Mouse (Mus musculus) cerebellum, postnatal 10 days (tissue): ENCODE data around the gene Tor3a.

Experiments used
- DNase-seq, 2 experiments: peaks; one replicate each; pipeline ENCODE4 v3.0.0; 2021; ENCODE audit warnings: mixed read lengths in 2 of 2

The Tor3a gene

GRCm38 (mm10) chr1:156674195-156675000 is at the start of gene Tor3a:
Gene Tor3a (minus strand): TSS chr1:156674356.
- DNase-seq = peak; percentile 69 to 74

DNA sequence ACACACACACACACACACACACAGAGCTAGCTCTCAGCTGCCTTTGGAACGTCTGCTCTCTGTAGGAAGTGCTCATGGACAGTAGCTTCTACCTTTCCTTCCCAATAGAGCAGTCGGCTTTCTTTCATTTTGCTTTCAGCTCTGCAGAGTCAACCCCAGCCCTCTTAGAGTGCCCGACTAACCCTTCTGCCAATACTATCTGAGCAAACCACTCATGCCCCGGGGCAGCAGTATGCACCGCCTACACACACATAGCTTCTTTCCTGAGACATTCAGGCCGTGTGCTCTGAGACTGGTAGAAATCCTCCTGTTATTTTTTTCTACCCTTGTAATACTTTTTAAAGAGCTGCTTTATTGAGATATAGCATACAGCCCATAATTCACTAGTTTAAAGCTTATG is 47.9 kb upstream of the Tor3a start:
- DNase-seq = no peak

DNA sequence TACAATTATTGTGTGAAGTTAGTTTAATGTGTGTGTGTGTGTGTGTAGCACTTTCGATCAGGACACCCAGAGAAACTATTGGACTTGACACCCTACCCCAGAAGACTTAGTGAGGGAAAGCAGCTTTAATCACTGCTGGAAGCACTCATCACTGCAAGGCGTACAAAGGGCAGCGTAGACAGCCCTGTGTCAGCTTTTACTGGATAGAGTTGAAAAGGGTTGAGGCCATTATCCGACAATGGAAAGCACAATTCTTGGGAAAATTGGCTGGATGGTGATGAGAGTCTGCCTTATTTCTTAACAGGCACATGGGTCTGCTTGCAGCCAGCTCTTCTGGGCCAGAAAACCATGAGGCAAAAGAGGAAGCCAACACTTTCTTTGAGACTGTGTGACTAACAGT is 45.9 kb upstream of the Tor3a start:
- DNase-seq = no peak

GRCm38 (mm10) chr1:156718950-156719805 is 45.0 kb upstream of the Tor3a start, which contains the start of gene Fam20b:
Gene Fam20b (minus strand): TSS chr1:156719086.
- peak; percentile 99 for DNase-seq

- no peak for DNase-seq
Observed at GRCm38 (mm10) chr1:156718286-156718949, 44.3 kb upstream of the Tor3a start.

DNA sequence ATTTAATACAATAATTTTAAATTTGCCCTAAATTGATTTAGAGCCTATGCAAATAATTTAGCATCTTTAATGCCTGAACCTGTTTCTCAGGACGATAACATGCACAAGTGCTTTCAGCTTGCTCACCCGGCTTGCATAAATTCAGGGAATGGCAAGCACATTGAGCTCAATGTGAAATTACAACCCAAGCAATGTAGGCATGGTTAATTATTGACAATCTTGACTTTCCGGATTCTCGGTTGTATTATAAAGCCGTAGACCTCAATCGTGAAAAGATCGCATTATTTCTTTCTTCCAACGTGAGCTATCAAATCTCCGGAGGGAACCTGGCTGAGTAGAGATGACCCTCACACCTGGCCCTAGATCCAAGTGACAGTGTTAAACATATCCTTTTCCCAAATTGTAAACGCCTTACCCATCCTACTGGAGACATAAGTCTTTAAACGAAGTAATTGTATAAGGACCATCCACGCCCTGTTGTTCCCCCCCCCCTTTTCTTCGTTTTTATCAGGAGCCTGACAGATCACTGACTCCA is 43.7 kb upstream of the Tor3a start:
- DNase-seq = peak in 1 of 2 experiments; percentile 14

DNA sequence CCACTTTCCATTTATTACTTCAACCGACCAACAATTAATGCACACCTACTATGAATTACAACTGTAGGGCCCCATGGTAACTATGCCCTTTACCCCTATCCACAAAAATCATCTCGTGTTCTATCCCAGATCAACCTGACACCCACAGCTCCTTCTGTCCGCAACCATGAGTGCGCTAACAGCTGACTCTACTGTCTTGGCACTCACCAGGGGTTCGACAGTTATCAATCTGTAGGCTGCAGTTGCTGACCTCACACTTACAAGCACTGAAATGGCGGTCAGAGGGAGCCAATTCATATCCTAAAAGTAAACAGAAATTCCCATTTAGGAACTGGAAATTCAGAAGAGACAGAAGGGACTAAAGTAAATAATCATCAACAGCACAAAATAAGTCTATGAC is 42.5 kb upstream of the Tor3a start:
- DNase-seq = no peak

DNA sequence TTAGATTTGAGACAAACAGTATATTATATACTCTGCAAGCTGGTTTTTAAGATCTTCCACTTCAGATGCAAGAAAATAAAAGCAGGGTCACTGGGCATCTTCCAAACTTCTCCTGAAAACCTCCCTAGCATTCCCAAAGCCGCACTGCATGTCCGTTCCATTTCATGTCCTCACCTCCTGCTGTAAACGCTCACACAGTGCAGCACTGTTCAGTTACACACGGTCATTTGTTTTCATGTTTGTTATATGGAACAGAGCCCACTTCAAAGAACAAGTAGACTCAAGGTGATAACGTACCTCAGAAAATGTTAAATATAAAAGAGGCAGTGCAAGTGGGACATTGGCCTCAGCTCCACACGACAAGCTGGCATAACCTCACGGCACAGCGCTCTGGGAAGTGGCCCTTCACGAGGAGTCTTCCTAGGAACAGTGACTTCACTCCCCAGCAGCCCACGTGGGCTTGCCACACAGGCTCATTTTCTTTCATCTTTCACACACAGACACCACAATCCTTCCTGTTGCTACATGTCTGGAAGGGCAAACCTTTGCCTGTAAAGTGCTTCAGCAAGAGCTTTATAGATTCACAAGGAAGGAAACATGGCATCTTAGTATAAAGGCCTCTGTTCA is 36.4 kb upstream of the Tor3a start:
- DNase-seq = peak in 1 of 2 experiments; percentile 16

DNA sequence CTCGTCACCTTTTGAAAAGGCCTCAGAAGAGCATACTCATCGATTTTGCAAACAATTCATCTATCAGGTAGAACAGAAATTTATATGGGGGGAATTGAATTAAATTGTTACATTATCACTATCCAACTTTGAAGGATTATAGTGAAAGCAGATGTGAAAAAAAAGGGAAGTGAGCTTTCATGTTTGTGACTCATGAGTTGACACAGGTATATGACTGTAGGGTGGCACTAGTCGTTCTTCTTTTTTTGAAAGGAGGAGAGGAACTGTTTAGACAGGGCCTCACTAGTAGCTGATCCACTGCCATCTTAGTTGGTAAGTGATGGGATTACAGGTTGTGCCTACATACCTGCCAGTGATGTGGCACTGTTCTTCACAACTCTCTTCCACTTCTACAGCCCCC is 34.5 kb upstream of the Tor3a start:
- DNase-seq = no peak

- DNase-seq = no peak
Observed at GRCm38 (mm10) chr1:156705696-156706285, 31.6 kb upstream of the Tor3a start.

DNA sequence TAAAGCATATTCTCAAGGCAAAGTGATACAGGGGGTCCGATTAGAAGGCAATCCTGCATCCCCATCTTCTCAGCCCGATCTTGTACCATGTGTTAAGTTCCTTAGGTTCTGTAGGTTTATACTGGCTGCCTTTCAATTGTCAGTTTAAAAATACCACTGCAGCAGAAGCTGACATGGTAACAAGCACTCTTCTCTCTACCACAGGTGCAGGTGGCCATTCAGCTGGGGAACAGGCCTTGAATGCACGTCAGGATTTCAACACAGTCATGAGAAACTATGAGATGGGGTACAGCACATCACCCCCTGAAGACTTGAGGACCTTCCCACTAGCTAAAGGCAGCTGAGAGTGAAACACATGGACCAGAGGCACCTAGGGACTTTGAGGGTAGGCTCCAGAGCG is 29.3 kb upstream of the Tor3a start:
- no peak for DNase-seq

GRCm38 (mm10) chr1:156702151-156702550 is 28.0 kb upstream of the Tor3a start:
- no peak for DNase-seq

DNA sequence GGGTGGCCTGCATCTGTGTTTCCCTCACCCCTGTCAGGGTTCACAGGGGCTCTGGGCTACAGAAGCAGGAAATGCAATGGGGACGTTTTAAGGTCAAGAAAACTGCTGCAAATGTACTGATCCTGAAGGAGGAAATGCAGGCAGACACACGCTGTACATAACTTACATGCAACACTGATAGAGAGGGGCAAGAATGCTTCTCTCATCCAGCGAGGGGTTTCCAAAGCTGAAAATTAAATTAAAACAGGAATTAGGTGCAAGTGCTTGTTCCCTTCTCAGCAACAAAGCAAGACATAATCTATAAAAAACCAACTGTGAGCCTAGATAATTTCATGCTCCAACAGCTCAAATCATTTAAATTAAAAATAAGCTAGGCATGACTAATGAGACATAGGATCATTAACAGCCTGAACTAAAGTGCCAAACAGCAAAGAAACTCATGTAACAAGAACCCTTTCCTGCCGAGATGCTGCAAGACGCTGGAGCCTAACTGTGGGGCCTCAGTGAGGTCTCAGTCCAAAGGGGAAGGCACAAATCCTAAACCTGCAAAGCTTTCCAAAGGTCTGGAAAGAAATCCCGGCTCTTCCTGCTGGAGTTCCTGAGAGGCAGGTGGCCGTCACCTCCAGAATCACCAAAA is 12.0 kb upstream of the Tor3a start:
- no peak for DNase-seq

DNA sequence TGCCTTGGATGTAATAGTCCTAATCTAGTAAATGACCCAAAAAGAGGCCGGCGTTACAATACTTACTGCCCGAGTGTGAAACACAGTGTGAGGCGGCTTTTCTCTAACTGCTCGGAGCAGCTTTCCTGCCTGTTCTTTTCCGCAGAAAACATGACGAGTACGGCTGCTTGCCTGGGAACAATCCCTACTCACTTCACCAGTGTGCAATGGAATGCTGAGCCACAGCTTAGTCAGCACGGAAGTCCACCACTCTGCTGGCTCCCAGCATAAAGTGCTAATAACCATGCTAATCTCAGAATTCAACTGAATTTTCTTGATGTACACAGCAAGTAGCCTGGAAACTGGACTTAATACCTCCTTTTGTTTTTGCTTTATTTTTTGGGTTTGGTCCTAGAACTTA is 5.4 kb upstream of the Tor3a start:
- no peak for DNase-seq

- no peak for DNase-seq
Observed at GRCm38 (mm10) chr1:156677230-156677629, 3.1 kb upstream of the Tor3a start.

DNA sequence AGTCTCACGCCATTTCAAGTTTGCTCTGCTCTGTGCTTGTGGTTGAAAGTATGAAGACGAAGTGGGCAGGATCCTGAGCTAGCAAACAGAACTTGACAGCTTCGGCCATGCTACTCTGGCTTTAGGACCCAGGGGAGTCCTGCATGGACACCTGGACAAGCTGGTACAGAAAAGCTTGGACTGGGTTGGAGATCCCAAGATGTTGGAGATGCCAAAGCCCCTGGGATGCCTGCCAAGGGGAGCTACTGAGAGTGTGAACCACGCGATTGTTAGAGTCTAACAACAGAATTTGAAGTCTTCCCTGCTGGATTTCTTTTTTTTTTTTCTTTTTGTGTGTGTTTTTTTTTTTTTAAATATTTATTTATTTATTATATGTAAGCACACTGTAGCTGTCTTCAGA is 2.4 kb upstream of the Tor3a start:
- peak; percentile 63 to 71 for DNase-seq

DNA sequence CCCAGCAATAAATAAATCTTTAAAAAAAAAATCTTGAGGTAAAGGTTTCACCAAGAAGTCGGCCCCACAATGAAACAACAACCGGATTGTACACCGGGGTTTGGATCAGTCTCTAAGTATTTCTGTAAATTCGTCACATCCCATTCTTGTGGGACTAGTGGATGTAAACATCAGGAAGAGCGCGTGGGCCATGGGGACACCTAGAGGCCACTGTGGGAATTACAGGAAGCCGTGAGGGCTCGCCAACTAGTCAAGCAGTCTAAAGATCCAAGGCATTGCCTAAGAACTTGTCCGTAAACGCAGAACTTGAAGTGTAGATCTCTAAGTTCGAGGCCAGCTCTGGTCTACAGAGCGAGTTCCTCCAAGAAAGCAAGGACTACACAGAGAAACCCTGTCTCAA is 2.0 kb upstream of the Tor3a start:
- peak; percentile 68 to 76 for DNase-seq

- peak; percentile 29 to 42 for DNase-seq
Observed at GRCm38 (mm10) chr1:156673476-156674194, 521 bp downstream of the Tor3a start.

GRCm38 (mm10) chr1:156672720-156673475 is 1.3 kb downstream of the Tor3a start:
- DNase-seq = no peak

GRCm38 (mm10) chr1:156671921-156672320 is 2.2 kb downstream of the Tor3a start:
- no peak for DNase-seq
